Mouse (Mus musculus): ENCODE results near the gene Ppp2r2d.
A peak's percentile ranks its signal among the peaks of the same experiment; 100 is the strongest.

The Ppp2r2d gene

DNA sequence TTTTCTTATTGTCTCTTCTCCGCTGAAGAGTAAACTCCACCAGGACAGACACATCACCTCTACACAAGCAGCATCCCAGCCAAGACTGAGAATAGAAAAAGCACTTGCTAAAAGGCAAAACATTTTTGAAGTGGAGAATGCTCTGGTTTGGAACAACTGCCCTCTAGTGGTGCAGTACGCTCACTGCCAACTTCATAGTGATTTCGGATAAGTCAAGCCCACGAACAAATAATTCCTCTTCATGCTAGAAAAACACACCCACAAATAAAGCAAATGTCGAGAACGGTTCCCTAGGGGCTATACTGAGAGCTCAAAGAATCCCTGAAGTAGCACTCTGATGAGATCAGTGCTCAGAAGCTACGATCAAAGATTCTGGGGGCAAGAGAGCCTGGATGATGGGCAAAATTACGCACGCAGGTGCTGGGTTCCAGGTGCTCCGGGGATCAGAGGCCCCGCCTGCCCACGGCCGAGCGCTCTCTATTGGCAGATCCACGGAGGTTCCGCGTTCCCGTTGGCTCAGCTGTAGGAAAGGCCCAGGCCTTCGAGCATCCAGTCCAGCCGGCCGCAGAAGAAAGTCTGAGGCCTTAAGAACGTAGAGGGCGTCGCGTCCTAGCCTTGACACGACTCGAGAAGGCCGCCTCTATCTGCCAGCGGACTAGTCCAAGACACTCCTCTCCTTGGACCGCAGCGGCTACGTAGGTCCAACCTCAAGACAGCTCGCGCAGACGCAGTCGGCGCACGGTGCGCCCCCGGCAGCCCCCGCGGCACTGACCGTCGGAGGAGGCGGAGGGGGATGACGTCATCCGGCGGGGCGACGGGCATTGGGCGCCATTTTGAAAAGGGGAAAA is at the start of gene Ppp2r2d, which contains the start of gene Mapk1ip1:
TSS of gene Ppp2r2d (plus strand) at position 536 of the 848 bp plus-strand sequence.
TSS of gene Mapk1ip1 (minus strand) at position 730 of the 848 bp plus-strand sequence.
- peak; percentile 97 for DNase-seq (ENCODE audit: low read depth, low spot score)

DNA sequence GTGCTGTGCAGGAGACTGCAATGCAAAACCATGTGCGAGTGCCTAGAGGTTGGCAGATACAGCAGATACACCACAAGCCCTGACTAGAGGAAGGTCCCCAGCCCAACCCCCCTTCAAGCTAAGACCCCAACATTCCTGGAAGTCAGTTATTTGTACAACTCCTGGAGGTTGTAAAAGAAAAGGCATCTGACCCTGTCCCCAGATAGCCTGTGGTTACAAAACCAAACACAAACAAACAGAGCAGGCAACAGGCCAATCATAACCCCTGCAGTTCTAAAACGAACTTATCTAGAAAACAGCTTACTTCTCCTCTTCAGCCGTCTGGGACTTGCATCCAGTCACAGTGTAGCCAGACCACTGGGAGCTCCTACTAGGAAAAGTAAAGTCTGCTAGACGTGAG is 42.5 kb upstream of the Ppp2r2d start:
- no peak for DNase-seq (ENCODE audit: low read depth, low spot score)

DNA sequence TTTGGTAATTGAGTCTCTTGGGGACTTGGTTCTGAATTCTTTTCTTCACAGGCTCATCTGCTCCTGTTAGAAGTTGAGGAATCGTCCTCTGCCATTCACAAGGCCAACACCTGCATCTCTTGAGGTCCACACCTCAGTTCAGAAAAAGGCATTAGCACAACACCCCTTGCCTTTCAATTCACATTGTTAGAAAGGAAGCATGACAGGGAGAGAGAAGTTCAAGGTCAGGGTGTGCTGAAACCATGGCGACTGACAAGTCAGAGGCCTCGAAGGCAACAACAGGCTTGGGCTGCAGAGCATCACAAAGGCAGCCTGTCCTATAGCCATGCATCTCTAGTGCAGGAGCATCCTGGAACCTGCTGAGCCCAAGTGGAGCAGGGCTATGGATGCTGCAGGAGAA is 38.7 kb upstream of the Ppp2r2d start:
- no peak for DNase-seq (ENCODE audit: low read depth, low spot score)

DNA sequence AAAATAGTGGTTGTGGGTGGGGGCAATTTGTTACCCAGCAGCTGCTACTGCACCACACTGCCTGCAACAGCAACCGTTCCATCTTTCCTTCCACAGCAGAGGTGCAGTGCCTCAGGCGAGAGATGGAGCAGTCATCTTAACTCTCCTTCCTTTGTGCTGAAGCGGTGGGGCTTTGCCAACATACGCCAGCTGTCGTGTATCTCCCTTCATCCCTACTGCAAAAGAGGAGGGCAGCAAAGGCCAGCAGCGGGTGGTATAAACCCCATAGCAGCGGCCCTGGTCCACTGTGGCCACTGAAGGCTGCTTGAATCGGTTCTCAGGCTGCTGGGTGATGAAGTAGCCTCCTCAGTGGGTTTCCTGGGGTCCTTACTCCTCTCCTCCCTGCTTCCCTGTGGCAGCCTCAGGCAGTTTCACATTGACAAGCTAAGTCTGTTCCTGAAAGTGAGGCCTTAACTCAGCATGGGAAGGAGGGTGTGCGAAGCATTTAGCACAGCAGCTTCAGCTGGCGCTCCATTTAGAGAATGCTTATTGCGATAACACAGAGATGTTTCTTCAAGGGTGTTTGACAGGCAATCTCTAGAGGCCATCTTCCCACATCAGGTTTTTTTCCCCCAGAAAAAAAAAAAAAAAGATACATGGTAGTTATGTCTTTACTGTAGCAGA is 32.5 kb upstream of the Ppp2r2d start:
- no peak for DNase-seq (ENCODE audit: low read depth, low spot score)

DNA sequence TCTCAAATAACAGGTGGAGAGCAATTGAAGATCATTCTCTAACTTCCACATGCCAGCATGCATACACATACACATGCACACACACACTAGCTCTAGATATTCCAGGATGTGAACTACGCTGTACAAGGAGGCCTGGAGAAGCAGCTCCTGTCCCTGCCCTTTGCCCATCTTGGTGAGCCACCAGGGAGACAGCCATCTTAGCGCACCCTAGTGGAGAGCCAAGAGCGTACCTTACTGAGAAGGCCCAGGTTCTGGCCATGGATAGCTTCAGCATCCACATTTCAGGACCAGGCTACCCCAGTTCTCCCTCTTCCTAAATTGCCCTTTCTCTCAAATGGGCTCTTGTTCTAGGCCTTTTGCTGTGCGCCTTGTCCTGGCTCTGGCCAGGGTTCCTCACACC is 27.6 kb upstream of the Ppp2r2d start:
- no peak for DNase-seq (ENCODE audit: low read depth, low spot score)

DNA sequence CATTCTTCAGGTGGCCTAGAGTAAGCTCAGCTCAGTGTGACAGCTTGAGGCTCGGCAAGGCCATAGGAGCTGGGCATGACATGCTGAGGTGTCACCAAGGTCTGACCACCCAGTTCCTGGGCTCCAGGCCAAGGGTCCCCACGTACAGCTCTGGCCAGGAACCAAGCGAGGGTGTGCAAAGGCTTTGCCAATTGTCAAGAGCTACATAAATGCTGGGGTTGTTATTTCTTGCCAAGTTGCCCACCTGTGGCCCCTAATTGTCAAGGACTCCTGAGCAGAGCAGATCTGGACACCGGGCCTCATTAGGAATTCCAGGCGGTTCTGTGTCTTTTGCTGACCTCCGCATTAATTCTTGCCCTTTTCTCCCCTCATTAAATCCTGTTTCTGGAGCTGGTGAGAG is 21.5 kb upstream of the Ppp2r2d start:
- DNase-seq (ENCODE audit: low read depth, low spot score): no peak

DNA sequence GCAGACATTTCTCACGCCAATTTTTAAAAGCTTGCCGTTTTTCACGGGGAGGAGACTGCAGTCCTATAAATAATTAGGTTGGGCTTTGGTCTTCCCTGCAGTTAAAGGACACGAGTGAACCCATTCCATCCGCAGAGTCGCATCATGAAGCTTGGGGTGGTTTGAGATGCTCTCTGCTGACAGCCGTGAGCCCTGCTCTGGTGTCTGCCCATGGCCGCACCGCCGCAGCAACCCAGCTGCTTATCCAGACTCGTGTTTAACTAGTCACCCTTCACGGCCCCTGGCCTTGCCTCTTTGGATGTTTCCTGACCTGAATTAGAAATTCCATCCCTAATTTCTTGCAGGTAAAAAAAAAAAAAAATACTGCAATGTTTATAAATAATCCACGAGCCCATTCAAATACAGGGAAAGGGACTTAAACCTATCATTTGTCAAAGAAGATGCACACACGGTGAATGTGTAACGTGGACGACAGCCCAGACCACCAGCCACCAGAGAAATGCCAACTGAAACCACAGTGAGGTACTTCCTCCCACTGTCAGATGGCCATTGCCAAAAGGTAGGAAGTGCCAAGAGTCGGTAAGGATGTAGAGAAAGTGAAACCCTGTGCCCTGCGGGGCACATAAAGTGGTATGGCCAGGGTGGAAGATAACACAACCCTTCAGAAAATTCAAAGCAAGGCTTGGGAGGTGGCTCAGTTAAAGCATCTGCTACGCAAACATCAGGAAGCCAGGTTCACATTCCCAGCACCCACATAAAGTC is 20.7 kb upstream of the Ppp2r2d start:
- no peak for DNase-seq (ENCODE audit: low read depth, low spot score)

DNA sequence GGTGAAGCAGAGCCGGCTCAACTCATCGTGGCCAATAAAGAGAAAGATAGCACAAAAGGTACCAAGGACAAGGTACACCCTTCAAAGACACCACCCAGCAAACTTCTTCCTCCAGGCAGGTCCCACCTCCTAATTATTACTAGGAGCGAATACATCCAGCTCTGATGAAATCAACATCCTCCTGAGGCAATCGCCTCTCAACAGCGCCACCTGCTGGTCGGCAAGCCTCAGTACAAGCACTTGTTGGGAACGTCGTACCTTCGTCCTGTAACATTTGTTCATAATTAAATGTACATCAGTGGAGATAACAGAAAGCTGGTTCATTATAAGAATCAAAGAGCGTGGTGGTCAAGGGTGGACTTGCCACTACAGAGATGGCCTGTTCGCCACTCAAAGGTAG is 18.1 kb upstream of the Ppp2r2d start:
- DNase-seq (ENCODE audit: low read depth, low spot score): peak; percentile 40

DNA sequence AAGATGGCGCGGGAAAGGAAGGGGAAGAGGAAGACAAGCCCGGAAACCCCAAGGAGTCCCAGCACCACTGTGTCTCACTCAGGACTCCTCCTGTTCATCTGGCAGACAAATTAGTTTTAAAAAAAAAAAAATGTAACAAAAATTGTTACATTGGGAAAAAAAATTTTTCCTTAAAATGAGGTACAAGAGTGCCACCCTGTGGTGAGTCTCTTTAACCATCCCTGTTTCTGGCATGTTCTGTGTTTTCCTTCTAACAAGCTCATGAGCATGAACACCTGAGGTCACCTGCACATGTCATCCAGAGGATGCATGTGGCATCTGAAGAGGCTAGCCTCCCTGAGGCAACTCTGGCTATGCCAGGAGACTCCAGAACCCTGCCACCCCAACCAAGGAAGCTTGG is 10.9 kb upstream of the Ppp2r2d start:
- no peak for DNase-seq (ENCODE audit: low read depth, low spot score)

DNA sequence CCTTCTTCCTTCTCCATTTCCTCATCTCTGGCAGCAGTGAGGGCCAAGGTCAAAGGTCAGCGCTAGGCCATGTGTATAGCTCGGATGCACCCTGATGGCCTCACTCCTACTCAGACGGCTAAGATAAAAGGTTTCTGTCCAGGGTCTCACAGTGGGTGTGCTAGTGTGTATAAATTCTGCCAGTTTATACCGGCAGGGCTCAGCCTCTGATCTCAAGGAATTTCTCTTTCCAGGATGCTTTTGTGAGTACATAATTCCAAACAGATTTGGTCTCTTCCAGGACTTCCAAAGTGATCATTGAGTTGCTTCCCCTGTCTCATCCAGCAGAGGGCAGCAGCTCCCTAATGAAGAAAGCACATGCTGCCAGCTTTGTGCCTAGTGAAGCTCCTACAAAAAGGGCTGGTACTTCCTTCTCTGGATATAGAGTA is 5.3 kb upstream of the Ppp2r2d start:
- DNase-seq (ENCODE audit: low read depth, low spot score): peak; percentile 49

DNA sequence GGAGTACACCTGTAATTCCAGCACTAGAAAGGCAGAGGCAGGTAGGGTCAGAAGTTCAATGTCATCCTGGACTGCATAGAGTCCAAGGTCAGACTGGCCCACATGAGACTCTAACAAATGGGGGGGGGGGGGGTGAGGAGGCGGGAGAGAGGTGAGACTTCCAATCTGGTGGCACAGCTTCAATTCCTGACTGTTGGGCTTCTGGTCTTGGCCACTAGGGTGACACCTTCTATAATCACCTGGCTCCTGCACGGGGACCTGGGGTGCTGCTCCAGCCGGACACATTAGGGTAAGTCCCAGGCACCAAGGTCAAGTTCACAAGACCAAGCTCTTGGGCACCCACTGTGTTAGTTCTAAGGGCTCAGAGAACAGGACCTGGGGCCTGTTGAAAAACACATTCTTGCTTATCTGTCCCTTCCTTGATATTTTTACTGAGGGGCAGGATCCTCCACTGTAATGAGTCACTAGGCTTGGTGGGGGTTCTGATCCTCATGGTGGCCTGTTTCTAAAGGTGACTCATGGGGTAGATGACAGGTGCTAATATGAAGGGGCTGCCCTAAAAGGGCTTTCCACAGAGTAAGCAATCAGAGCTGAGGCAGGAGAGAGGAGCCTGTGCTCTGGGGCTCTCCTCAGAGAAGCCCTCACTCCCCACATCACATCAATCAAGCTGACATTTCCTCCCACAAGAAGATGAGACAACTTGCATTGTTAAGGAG is 4.3 kb upstream of the Ppp2r2d start:
- no peak for DNase-seq (ENCODE audit: low read depth, low spot score)

DNA sequence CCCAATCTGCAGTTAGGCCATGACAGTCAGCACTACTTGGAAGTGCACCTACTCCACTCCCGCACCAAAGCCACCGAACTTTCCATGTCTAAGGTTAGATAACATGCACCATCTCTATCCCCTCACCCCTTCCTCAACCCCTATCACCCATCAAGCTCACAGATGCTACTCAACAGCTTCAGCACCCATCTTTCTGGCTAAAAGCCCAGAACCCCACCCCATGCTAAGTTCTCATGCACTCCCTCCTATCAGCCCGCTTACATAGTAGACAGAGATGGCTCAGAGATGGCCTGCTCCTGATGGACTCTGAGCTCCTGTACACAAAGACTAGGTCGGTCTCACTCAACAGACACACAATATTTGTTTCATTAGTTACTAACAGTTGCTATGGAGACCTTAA is 2.5 kb upstream of the Ppp2r2d start:
- no peak for DNase-seq (ENCODE audit: low read depth, low spot score)

DNA sequence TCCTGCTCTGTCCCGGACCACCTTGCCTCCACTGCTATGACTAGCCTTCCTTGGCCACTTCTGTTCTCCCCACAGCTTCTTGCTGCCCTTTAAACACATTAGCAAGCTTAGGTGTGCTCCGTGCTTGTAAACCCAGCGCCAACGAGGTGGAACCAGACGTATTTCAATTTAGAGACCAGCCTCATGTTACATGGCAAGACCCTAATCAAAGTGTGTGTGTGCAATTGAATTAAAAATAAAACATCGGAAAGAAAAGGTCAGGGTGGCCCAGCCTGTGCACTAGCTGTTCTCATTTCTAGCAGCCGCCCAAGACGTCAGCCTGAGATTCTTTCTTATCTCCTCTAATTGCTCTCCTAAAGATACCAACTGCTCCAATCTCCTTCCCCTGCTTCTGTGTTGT is 768 bp upstream of the Ppp2r2d start:
- no peak for DNase-seq (ENCODE audit: low read depth, low spot score)

DNA sequence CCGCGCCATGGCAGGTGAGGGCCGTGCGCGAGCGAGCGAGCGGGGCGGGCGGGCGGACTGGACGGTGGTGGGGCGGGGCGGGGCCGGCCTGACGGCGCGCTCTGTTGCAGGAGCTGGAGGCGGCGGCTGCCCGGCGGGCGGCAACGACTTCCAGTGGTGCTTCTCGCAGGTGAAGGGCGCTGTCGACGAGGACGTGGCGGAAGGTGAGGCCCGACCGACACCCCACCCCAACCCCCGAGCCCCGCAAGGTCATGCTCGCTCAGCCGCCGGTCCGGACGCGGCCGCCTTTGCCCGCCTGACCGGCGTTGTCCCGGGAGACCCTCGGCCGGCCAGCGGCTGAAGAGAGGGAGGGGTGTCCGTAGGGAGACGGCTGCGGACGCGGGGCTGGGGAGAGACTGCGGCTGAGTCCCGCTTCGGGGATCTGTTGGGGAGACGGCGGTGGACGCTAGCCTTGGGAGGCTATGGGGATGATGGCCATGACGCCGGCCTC is 668 bp downstream of the Ppp2r2d start:
- DNase-seq (ENCODE audit: low read depth, low spot score): no peak

DNA sequence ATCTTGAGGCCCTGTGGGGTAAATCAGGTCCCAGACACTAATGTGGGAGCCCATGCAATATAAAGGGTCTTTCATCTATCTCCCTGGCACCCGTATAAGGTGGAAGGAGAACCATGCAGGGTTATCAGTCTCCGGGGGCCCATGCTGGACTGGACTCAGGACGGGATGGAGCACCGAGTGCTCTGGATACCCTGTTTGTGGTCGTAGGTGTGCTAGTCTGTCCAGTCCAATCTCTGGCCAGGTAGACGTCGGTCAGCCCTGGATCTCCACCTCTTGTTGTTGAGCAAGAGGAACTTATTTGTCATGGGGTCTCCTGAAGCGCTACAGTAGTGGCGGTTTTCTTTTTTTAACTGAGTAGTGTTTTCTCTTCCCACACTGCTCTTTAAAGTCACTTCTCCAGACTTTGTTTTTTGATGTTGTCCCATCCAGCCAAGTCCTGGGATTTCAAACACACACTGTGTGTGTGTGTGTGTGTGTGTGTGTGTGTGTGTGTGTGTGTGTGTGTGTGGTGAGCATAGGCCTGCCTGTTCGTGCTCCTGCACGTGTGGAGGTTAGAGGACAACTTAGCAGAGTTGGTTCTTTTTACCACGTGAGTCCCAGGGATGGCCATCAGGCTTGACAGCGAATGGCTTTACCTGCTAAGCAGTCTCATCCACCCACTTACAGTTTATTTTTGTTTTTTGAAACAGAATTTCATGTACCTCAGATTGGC is 1.6 kb downstream of the Ppp2r2d start:
- DNase-seq (ENCODE audit: low read depth, low spot score): peak; percentile 35

DNA sequence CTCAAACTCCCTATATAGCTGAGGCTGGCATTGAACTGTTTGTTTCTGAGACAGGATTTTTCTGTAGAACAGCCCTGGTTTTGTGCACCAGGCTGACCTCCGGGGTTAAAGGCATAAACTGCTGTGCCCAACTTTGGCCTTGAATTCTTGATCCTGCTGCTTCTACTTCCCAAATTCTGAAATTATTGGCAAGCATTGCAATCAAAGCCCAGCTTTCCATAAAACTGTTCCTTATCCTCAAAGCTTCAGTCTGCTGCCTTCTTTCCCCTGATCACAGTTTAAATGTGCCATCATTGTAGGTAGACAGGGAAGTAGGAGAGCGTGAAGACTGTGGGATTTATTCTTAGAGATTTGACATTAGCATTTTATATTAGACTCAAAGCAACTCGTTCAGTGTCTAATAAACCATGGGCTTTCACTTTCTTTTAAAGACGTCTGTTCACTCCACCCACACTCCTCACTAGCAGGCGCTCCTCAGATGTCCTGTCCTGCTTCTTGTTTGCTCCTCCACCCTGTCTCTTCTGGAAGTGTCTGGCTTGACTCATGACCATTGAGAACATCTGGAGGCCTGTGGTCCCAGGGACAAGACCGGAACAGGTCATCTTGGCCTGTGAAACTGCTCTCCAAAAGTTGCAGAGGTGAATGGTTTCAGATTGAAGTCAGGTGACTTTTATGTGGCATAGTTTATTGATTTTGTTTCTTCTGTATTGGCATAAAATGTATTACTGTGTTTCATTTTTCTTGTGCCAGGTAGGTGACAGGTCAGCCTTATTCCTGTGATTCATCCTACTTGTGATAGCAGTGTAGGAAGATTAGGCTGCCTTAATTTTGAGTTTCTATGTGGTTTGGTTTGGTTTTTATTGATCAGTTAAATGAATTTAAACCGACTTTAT is 2.4 kb downstream of the Ppp2r2d start:
- DNase-seq (ENCODE audit: low read depth, low spot score): no peak

DNA sequence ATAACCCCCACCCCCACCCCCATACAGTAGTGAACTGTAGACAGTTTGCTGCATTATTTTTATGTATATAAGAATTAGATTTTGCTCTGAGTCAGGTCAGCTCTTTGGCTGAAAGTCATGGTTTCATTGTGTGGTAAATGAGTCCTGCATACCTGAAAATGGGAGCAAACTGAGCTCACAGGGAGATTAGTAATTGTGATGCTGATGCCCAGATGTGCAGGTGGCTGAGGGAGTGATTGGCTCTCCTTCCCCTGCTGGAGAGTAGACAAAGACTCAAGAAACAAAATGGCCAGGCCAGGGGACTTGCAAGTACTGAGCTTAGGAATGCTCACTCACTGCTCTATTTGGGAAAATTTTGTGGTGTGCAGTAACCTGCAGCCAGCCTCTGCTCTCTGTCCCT is 4.2 kb downstream of the Ppp2r2d start:
- DNase-seq (ENCODE audit: low read depth, low spot score): no peak

DNA sequence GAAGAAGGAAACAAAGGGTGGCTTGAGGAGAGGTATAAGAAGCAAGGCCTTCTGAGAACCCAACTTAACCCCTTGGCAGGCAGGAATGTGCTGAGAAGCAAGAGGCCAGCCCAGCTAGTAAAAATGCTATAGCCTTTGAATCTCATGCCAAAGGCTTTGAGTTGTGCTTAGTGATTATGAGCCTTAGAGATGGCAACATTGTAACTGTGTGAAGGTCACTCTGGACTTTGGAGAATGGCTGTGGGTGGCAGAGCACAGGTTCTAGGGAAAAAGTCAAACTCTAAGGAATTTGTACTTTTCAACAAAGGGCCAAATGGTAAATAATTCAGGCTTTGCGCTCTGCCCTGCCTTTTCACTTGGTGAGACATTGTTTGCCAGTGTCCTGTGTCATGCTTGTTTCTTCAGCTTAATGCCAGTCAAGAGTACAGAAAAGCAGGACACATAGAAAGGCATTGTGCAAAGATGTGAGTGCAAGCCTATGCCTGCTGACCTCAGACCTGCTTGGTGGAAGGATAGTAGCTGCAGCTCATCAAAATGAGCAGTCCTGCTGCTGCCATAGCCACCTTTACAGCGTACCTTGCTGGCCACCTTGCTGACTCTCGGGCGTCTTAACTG is 7.6 kb downstream of the Ppp2r2d start:
- DNase-seq (ENCODE audit: low read depth, low spot score): no peak

DNA sequence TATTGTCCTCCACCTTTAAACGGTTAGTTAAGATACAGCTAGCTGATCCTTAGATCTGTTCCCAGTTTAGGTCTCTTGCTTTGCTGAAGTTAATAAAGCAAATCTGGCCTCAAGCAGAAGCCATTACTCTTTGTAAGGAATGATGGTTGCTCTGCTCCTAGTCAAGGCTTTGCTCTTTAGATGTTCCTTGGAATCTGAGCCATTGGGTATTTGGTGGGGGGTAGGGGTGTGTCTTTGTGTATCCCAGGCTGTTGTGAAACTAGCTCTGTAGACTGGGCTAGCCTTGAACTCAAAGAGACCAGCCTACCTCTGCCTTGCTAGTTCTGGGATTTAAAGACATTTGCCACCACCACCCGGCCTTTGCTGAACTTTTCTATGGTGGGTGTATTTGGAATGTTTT is 8.3 kb downstream of the Ppp2r2d start:
- DNase-seq (ENCODE audit: low read depth, low spot score): no peak
